Mouse (Mus musculus): ENCODE results near the gene Tomm70a.
A peak's percentile ranks its signal among the peaks of the same experiment; 100 is the strongest.
"Not testable (repeated sequence)": the region's sequence is repeated elsewhere in the genome, so short reads cannot be mapped to it uniquely, and the experiment has no call there.

Tomm70a gene

GRCm38 (mm10) chr16:57151437-57151836 is 29.9 kb downstream of the Tomm70a start:
- no peak for DNase-seq

- no peak for DNase-seq
These were observed 34.4 kb downstream of the Tomm70a start for GRCm38 (mm10) chr16:57155899-57156298.

GRCm38 (mm10) chr16:57157076-57157475 is 35.6 kb downstream of the Tomm70a start:
- DNase-seq: no peak

DNA sequence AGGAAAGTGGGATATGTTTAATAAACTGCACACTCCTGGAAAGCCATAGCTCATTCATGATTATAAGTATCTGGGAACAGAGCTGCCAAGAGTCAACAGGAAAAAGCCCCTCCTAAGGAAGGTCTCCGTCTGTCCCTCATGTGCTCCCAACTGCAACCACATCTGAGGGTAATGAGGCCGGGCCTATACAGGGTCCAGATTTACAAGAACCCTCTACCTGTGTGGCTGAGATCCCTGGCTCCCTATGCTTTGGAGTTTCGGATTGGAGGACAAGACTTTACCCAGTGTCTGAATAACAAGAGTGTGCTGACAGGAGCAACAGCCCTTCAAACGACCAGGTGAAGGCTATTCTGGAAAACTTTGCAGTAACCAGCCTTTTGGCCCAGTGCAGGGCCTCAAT is 36.2 kb downstream of the Tomm70a start:
- DNase-seq: no peak

DNA sequence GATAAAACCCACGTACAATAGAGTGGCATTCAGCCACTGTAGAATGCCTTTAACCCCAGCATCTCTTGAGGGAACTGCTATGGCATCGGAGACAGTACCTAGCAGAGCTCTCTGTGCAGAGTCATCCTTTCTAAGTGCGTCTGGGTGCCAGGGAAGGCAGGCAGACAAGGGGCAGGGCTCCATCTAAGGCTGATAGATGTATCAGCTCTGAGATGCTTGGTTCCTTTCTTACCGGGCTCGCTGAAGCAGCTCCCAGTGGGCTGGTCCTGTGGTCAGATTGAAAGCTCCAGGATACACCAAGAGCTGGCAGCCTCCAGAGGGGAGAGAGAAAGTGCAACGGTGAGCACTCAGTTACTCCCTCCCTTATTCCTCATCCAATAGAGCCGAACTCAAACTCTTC is 38.3 kb downstream of the Tomm70a start:
- no peak for DNase-seq

- DNase-seq: no peak
These were observed 41.3 kb downstream of the Tomm70a start for GRCm38 (mm10) chr16:57162841-57163240.

DNA sequence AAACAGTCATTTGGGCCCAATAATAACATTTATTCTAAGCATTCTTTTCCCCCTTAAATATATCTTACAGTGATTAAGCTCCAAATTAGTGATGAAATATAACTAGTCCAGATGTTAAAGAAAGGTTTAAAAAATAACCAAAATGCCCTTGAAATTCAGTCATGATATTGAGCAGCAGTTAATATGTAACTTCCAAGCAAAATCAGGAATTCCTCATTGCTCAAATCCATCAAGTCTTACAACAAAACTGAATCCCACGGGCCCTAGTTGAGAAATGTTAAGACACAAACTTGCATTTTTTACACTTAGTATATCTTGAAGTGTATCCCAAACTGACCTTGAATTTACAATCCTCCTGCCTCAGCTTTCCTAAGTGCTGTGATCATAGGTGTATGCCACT is 42.2 kb downstream of the Tomm70a start:
- DNase-seq: no peak

DNA sequence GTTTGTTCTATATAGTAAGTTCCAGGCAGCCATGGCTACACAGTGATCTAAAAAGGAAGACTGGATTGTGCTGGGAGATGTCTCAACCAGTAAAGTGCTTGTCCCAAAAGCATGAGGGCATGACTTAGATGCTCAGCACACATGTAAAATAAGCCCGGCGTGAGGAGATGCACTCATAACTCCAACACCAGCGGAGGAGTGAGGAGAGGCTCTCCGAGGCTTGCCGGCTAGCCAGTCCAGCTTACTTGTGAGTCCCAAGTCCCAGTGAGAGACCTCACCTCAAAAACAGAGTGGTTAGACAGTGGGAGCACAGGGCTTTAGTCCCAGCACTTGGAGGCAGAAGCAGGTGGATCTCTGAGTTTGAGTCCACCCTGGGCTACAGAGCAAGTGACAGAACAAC is 43.7 kb downstream of the Tomm70a start:
- no peak for DNase-seq

DNA sequence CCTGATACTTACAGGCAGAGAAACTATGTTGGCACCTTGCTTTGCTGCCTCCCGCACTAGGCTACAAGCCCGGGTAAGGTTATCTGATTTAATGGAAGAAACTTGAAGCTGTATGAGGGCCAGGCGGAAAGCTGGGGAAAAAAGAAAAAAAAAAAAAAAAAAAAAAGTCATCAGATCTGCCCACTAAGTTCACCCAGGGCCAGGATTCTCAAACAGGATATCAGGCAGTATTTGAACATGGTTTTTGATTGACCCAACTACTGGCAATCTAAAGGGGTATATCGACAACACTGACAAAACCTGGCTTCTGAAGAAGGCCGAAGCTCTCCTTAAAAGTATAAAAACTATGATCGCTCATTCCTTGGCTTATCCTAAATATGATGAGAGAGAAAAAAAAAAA is 44.6 kb downstream of the Tomm70a start:
- no peak for DNase-seq

GRCm38 (mm10) chr16:57166611-57167513 is 45.4 kb downstream of the Tomm70a start, which contains the start of gene Nit2:
Gene Nit2, minus strand, starts transcription at chr16:57167341.
- peak; percentile 98 to 99 for DNase-seq

DNA sequence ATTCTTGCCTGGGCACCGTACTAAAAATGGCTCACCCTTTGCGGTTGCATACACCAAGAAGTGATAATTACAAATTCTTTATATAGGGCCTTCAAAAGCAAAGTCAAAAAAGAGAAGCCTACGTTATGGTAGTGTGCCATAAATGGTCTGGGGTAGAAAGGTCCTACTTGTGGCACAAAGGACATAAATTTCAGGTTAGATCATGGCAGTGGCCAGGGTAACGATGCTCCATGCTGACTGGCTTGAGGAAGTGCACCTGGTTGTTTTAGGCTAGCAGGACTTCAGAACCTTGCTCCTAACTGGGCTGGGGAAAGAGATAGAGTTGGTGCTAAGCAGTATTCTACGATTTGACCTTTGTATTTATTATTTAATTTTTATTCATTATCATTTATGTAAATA is 46.0 kb downstream of the Tomm70a start:
- DNase-seq: no peak

DNA sequence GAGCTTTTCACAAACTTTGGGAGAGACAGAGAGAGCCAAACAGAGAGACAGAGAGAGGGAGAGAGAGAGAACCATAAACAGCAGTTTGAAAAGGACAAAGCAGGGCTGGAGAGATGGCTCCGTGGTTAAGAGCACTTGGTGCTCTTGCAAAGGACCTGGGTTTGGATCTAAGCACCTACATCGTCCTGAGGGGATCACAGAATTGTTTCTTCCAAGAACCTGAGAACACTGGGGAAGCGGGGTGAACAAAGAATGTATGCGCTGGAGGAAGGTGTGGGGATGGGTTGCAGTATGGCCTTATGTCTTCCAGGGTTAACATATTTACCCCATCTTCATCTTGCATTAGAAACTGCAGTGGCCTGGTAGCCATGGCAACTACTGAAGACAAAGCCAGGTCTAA is 46.7 kb downstream of the Tomm70a start:
- DNase-seq: no peak

GRCm38 (mm10) chr16:57171161-57171560 is 49.7 kb downstream of the Tomm70a start:
- DNase-seq: no peak

- DNase-seq: no peak
These were observed 50.1 kb downstream of the Tomm70a start for GRCm38 (mm10) chr16:57171570-57171969.

- DNase-seq: not testable (repeated sequence)
These were observed 53.0 kb downstream of the Tomm70a start for GRCm38 (mm10) chr16:57174480-57174879.

DNA sequence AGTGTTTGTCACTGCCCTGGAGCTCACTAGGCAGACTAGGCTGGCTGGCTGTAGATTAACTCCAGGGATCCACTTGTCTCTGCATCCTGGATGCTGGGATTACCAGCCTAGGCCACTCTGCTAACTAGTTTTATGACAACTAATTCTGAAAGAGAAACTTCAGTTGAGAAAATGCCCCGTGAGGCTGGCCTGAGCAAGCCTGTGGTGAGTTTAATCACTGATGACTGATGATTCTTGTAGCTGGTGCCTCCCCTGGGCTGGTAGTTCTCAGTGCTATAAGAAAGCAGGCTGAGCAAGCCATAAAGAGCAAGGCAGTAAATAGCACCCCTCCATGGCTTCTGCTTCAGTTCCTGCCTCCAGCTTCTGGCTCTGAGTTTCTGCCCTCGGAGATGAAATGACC is 54.2 kb downstream of the Tomm70a start:
- no peak for DNase-seq

DNA sequence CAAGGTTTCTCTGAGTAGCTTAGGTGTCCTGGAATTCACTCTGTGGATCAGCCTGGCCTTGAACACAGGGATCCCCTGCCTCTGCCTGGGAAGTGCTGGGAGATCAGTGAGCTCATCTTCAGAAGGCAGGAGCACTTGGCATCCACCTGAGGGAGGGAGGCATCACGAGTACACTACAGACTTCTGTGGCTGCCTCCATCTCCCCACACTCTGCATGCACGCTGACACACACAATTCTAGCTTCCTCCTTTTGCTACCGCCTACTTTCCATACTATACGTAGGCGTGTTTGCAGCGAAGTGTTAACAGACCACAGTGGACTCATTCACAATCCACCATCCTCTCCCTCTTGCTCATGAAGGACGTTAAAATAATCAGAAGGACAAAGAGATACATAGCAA is 54.8 kb downstream of the Tomm70a start:
- DNase-seq: no peak

GRCm38 (mm10) chr16:57177254-57177653 is 55.8 kb downstream of the Tomm70a start:
- DNase-seq: peak; percentile 46 to 68

GRCm38 (mm10) chr16:57177664-57178063 is 56.2 kb downstream of the Tomm70a start:
- no peak for DNase-seq

GRCm38 (mm10) chr16:57181180-57181579 is 59.7 kb downstream of the Tomm70a start:
- peak in 1 of 2 experiments; percentile 24 for DNase-seq

GRCm38 (mm10) chr16:57182037-57182436 is 60.5 kb downstream of the Tomm70a start:
- no peak for DNase-seq

DNA sequence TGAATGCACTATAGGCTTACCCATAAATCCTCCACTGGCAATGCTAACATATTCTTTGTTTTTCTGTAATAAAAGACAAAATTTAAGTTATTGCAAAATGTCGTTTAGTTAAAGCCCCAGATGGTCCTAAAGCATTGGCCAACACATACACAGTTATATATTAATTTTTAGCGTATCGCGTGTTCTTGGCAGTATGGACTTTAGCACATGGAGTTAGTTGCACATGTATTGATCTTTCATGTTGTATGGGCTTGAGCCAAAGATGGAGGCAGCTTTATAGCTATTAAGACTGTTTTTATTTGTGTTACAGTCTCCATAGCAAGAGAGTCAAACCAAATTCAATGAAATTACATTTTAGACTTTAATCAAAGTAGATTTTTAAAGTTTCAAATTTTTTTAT is 65.1 kb downstream of the Tomm70a start:
- no peak for DNase-seq

DNA sequence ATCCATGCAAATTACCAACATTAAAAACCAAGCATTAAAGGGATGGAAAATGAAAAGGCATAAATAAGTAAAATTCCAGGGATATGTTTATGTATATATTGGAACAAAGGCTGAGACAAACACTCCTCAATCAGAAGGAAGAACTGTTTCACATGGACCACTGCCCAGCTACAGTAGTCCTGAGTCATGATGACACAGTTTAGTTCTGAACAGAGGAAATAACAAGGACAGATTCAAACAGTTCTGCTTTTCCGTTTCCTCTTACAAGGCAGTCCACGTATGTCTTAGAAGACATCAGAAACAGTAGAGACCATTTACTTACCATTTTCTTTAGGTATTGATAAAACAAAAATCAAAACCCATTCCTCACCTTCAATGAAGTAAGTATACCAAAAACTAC is 68.0 kb downstream of the Tomm70a start:
- no peak for DNase-seq

DNA sequence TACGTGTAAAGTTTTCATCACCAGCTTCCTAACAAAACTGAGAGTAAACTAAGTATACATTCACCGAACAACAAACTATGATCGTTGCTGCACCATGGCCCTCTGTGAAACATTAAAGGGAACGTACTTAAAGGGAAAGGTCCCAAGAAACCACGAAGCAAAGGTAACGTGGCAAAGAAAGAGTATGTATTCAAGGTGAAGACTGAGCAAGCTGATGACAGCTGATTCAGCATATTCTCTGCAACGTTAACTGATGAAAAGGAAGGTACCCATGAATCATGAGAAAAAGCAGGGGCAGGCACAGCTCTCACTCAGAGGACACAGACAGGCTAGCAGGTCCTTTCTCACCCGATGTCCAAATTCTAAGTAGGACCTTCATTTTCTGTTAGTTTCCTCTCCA is 68.9 kb downstream of the Tomm70a start:
- no peak for DNase-seq

DNA sequence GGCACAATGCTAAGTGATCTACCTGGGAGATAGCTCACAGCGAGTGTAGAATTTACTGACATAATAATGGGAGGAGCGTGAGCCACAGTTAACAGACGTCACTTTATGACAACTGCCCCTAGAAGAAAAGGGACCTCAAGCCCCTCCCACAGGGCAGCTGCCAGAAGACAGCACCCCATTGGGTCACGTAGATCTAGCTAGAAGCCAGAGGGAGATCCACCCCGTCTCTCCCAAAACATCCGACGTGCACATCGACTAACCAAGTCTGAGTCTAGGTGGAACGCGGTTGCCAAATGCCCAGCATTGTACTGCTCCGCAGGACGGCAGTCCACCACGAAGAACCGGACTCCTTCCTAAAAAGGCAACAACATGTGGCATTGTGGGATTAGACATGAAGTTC is 69.7 kb downstream of the Tomm70a start:
- DNase-seq: no peak
